Mouse (Mus musculus): Measurements from ENCODE around the gene Pi16. TPM values are rescaled to one million over a fixed set of nuclear protein-coding genes. Genes with fewer than 3 reads are reported as not detected.

Gene Pi16
- polyA plus RNA-seq, 1 experiment, result 4.7 TPM

DNA sequence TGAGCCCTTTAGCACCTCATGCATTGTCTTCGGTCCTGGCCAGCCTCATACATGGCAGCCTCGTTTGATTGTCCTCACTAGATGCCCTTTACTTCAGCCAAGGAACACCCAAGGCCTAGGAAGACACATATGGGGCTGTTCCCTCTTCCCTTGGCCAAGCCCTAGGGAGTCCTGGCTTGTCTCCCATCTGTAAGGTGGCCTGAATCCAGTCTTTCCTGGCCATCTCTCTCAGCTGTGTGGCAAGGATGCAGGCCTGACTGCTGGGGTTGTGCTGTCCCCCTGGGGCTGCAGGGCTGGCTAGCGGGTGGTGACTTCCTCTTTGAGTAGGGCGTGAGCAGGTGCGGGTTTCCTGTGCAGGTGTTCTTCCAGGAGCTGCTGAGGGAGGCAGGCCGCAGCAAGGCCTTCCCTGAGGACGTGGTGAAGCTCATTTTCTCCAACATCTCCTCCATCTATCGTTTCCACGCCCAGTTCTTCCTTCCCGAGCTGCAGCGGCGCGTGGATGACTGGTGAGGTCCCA, 47.7 kb downstream of the Pi16 start:
- Histone ChIP-seq H3K4me1 (peaks cover 31% of the 10 kb centered on the region), H3K36me3 (replicated peaks; ENCODE audit: low read length) (peaks cover 21% of the 10 kb centered on the region), H3K9me3 (no peaks in the 10 kb centered on the region), H3K4me3 (replicated peaks) (no peak overlapping the region), H3K27me3 (replicated peaks) (peaks cover 5% of the 10 kb centered on the region)
- TF ChIP-seq FLI1 (IDR thresholded peaks at IDR 0.05; ENCODE audit: low read length) (no peak), GATA1 (IDR thresholded peaks at IDR 0.05; ENCODE audit: borderline replicate concordance, low read length) (no peak)

DNA sequence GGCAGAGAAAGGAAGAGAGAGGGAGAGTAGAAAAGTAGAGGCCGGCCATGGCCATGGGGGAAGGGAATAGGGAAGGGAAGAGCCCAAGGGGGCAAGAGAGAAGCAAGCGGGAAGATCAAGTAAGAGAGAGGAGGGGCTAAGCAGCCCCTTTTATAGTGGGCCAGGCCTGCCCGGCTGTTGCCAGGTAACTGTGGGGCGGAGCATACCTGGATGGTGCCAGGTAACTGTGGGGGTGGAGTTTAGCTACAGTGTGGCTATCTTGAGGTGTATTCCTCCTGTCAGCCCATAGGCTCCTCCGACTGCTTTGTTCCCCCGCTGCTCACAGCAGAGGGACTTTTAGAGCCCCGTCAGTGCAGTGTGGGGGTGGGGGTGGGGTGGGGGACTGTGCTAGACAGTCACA, 51.2 kb downstream of the Pi16 start:
- H3K4me3 ChIP-seq (replicated peaks), result no peak overlapping the region
- no peaks in the 10 kb centered on the region for H3K9me3 ChIP-seq
- peaks cover 15% of the 10 kb centered on the region for H3K4me1 ChIP-seq
- peaks cover 26% of the 10 kb centered on the region for H3K36me3 ChIP-seq (replicated peaks; ENCODE audit: low read length)
- TF ChIP-seq FLI1 (IDR thresholded peaks at IDR 0.05; ENCODE audit: low read length), result no peak
- no peak for TF ChIP-seq GATA1 (IDR thresholded peaks at IDR 0.05; ENCODE audit: borderline replicate concordance, low read length)
- H3K27me3 ChIP-seq (replicated peaks), result peaks cover 5% of the 10 kb centered on the region

DNA sequence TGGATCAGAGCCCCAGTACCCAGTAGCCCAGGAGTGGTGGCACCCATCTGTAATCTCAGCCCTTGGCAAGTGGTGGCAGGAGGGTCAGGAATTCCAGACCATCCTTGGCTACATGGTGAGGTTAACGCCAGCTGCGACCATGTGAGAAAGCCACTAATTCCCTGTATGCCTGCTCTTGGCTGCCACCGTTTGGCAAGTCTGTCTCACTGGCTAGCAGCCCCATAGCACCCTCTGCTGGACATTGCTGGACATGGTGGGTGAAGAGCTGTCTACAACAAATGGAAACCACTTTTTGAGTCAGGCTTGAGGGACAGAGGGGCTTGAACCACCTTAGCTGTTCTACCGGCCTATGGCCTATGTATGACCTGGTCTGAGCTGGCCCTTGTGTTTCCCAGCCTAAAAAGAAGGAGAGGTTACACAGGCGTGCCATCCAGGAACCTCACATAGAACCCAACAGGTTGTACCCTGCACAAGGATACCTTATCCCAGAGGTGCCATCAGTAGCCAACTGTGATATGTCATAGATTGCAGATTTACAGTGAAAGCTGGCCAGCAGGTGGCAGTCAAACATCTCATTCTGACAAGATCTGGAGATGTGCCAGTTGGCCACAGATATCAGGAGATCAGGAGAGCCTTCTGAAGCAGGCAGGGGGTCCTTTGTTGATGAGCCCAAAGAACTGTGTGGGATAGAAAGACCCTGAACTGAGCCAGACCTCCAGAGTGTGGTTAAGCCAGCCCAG, 53.7 kb downstream of the Pi16 start:
- Histone ChIP-seq H3K4me1 (peaks cover 15% of the 10 kb centered on the region), H3K4me3 (replicated peaks) (peak overlapping the region; percentile 47), H3K27me3 (replicated peaks) (peaks cover 2% of the 10 kb centered on the region), H3K9me3 (no peaks in the 10 kb centered on the region), H3K36me3 (replicated peaks; ENCODE audit: low read length) (peaks cover 22% of the 10 kb centered on the region)
- TF ChIP-seq GATA1 (IDR thresholded peaks at IDR 0.05; ENCODE audit: borderline replicate concordance, low read length) (no peak), FLI1 (IDR thresholded peaks at IDR 0.05; ENCODE audit: low read length) (no peak)

DNA sequence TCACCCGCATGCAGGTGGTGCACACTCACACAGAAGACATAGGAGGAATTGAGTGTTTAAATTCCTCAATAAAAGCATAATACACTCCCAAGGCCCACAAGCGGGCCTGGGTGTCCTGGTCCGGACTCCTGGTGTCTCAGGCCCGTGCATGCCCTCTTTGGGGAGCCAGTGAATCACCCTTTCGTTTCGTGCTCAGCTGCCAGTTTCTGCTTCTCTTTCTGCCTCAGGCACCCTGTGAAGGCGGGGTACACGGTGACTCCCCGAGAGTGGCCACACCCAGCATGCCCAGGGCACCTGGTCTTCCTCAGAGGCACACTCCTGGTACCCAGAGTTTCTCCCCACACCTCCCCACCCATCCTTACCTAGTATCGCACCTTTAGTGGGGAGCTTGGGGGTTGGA, 58.4 kb downstream of the Pi16 start:
- H3K27me3 ChIP-seq (replicated peaks), result no peaks in the 10 kb centered on the region
- TF ChIP-seq FLI1 (IDR thresholded peaks at IDR 0.05; ENCODE audit: low read length), result no peak
- TF ChIP-seq GATA1 (IDR thresholded peaks at IDR 0.05; ENCODE audit: borderline replicate concordance, low read length), result no peak
- peaks cover 11% of the 10 kb centered on the region for H3K36me3 ChIP-seq (replicated peaks; ENCODE audit: low read length)
- H3K4me1 ChIP-seq, result peaks cover 28% of the 10 kb centered on the region
- H3K4me3 ChIP-seq (replicated peaks), result no peak overlapping the region
- H3K9me3 ChIP-seq, result no peaks in the 10 kb centered on the region

DNA sequence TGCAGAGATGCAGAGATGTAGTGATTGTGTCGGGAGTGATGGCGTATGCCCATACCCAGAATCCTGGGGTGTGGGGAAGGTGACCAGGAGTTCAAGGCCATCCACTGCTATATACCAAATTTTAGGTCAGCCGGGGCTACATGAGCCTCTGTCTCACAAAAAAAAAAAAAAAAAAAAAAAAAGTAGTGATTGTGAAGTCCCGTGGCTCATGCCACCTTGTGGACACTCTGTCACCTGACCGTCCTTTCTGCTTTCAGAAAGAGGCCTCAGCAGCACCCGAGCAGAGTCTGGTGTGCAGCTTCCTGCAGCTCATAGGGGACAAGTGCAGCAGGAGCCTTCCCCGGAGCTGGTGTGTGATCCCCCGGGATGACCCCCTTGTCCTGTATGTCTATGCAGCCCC, 60.6 kb downstream of the Pi16 start:
- H3K27me3 ChIP-seq (replicated peaks), result no peaks in the 10 kb centered on the region
- TF ChIP-seq FLI1 (IDR thresholded peaks at IDR 0.05; ENCODE audit: low read length) (no peak), GATA1 (IDR thresholded peaks at IDR 0.05; ENCODE audit: borderline replicate concordance, low read length) (no peak)
- H3K36me3 ChIP-seq (replicated peaks; ENCODE audit: low read length), result peaks cover 8% of the 10 kb centered on the region
- peaks cover 34% of the 10 kb centered on the region for H3K4me1 ChIP-seq
- no peak overlapping the region for H3K4me3 ChIP-seq (replicated peaks)
- H3K9me3 ChIP-seq, result no peaks in the 10 kb centered on the region

Other genes with a start within 250 kb of the Pi16 start
- 228 and 253 TPM in 2 replicates for gene Cdkn1a, start 226.7 kb upstream of the Pi16 start, polyA plus RNA-seq (2012; ENCODE audit: insufficient read depth, low replicate concordance)
- gene Rab44, start 203.5 kb upstream of the Pi16 start, polyA plus RNA-seq (2012; ENCODE audit: insufficient read depth, low replicate concordance), result 3.4 and 22.3 TPM in 2 replicates
- 13.0 and 15.2 TPM in 2 replicates for gene Cpne5, start 79.5 kb upstream of the Pi16 start, polyA plus RNA-seq (2012; ENCODE audit: insufficient read depth, low replicate concordance)
- 21.6 and 33.2 TPM in 2 replicates for gene Ppil1, start 53.5 kb upstream of the Pi16 start, polyA plus RNA-seq (2012; ENCODE audit: insufficient read depth, low replicate concordance)
- gene BC004004, start 48.9 kb upstream of the Pi16 start, polyA plus RNA-seq (2012; ENCODE audit: insufficient read depth, low replicate concordance), result 20.3 and 30.8 TPM in 2 replicates
- gene Mtch1, start 30.3 kb downstream of the Pi16 start, polyA plus RNA-seq (2012; ENCODE audit: insufficient read depth, low replicate concordance), result 140 and 280 TPM in 2 replicates
- 4.3 and 23.7 TPM in 2 replicates for gene Fgd2, start 43.2 kb downstream of the Pi16 start, polyA plus RNA-seq (2012; ENCODE audit: insufficient read depth, low replicate concordance)
- 350 and 629 TPM in 2 replicates for gene Pim1, start 173.1 kb downstream of the Pi16 start, polyA plus RNA-seq (2012; ENCODE audit: insufficient read depth, low replicate concordance)
- not detected in 2 replicates for gene Gm17657, start 232.0 kb downstream of the Pi16 start, polyA plus RNA-seq (2012; ENCODE audit: insufficient read depth, low replicate concordance)
- 9.9 and 12.4 TPM in 2 replicates for gene Tbc1d22b, start 232.1 kb downstream of the Pi16 start, polyA plus RNA-seq (2012; ENCODE audit: insufficient read depth, low replicate concordance)
- gene Tmem217, start 234.7 kb downstream of the Pi16 start, polyA plus RNA-seq (2012; ENCODE audit: insufficient read depth, low replicate concordance), result 0.20 TPM in 1 of 2 replicates, not detected in the other

All from megakaryocyte, embryonic 14.5 days (primary cell).